Mouse (Mus musculus): ENCODE results near the gene Trim11. TPM values are rescaled to one million over a fixed set of nuclear protein-coding genes. Genes with fewer than 3 reads are reported as not detected.

Gene Trim11
- 17.2 and 18.2 TPM in 2 replicates for polyA plus RNA-seq (2014; fragmentation: Nextera tagmentation; extraction: Ambion mirVana)

GRCm38 (mm10) chr11:58978027-58978705 is at the start of gene Trim11:
Gene Trim11 (plus strand): TSS chr11:58978093.
- no peaks in the 10 kb centered on the region for H3K9me3 ChIP-seq (ENCODE audit: low read depth, low read length)
- H3K4me3 ChIP-seq (ENCODE audit: low read depth, low read length): peak within 1 kb of the TSS; percentile 94
- under 1% methylated on average over 64 of the region's 64 CpGs for WGBS
- H3K27ac ChIP-seq (ENCODE audit: low read depth): peak within 1 kb of the TSS; percentile 72
- no peak for TF ChIP-seq CTCF (IDR thresholded peaks at IDR 0.05; ENCODE audit: low read depth)
- peak; percentile 65 for ATAC-seq (ENCODE audit: insufficient read depth)
- peak; percentile 86 for DNase-seq
- H3K4me1 ChIP-seq (ENCODE audit: insufficient read depth): 0 out of 2 replicates have a peak, but pooled peaks cover 5% of the 10 kb centered on the region
- H3K27me3 ChIP-seq (ENCODE audit: insufficient read depth, low read length): no peaks in the 10 kb centered on the region
- peak within 1 kb of the TSS; percentile 98 for H3K4me2 ChIP-seq
- H3K36me3 ChIP-seq (ENCODE audit: insufficient read depth): peaks cover 21% of the 10 kb centered on the region
- H3K9ac ChIP-seq: peak within 1 kb of the TSS; percentile 87

- no peak overlapping the region for H3K4me3 ChIP-seq (ENCODE audit: low read depth, low read length)
- no peaks in the 10 kb centered on the region for H3K4me1 ChIP-seq (ENCODE audit: insufficient read depth)
- no peak overlapping the region for H3K4me2 ChIP-seq
- no peaks in the 10 kb centered on the region for H3K9me3 ChIP-seq (ENCODE audit: low read depth, low read length)
- 64% methylated on average over 4 of the region's 4 CpGs for WGBS
- no peak overlapping the region for H3K27ac ChIP-seq (ENCODE audit: low read depth)
- TF ChIP-seq CTCF (IDR thresholded peaks at IDR 0.05; ENCODE audit: low read depth): no peak
- DNase-seq: no peak
- no peak overlapping the region for H3K9ac ChIP-seq
- H3K27me3 ChIP-seq (ENCODE audit: insufficient read depth, low read length): no peaks in the 10 kb centered on the region
- ATAC-seq (ENCODE audit: insufficient read depth): no peak
- H3K36me3 ChIP-seq (ENCODE audit: insufficient read depth): peaks cover 30% of the 10 kb centered on the region
Observed at GRCm38 (mm10) chr11:58929055-58929454, 48.8 kb upstream of the Trim11 start.

- no peak overlapping the region for H3K4me2 ChIP-seq
- H3K27me3 ChIP-seq (ENCODE audit: insufficient read depth, low read length): no peaks in the 10 kb centered on the region
- no peak overlapping the region for H3K4me3 ChIP-seq (ENCODE audit: low read depth, low read length)
- H3K36me3 ChIP-seq (ENCODE audit: insufficient read depth): peaks cover 35% of the 10 kb centered on the region
- 42% methylated on average over 3 of the region's 3 CpGs for WGBS
- peak overlapping the region; percentile 46; the same call in 1 of the 2 replicates for H3K27ac ChIP-seq (ENCODE audit: low read depth)
- ATAC-seq (ENCODE audit: insufficient read depth): no peak
- H3K4me1 ChIP-seq (ENCODE audit: insufficient read depth): no peaks in the 10 kb centered on the region
- TF ChIP-seq CTCF (IDR thresholded peaks at IDR 0.05; ENCODE audit: low read depth): no peak
- no peak for DNase-seq
- H3K9me3 ChIP-seq (ENCODE audit: low read depth, low read length): no peaks in the 10 kb centered on the region
- no peak overlapping the region for H3K9ac ChIP-seq
Observed at GRCm38 (mm10) chr11:58929641-58930040, 48.3 kb upstream of the Trim11 start.

- no peak overlapping the region for H3K4me3 ChIP-seq (ENCODE audit: low read depth, low read length)
- DNase-seq (no peak), ATAC-seq (ENCODE audit: insufficient read depth) (no peak)
- no peaks in the 10 kb centered on the region for H3K9me3 ChIP-seq (ENCODE audit: low read depth, low read length)
- H3K4me1 ChIP-seq (ENCODE audit: insufficient read depth): no peaks in the 10 kb centered on the region
- H3K27ac ChIP-seq (ENCODE audit: low read depth): no peak overlapping the region
- WGBS: 77% methylated on average over 3 of the region's 3 CpGs
- H3K27me3 ChIP-seq (ENCODE audit: insufficient read depth, low read length): no peaks in the 10 kb centered on the region
- TF ChIP-seq CTCF (IDR thresholded peaks at IDR 0.05; ENCODE audit: low read depth): no peak
- H3K36me3 ChIP-seq (ENCODE audit: insufficient read depth): peaks cover 40% of the 10 kb centered on the region
- no peak overlapping the region for H3K4me2 ChIP-seq
- no peak overlapping the region for H3K9ac ChIP-seq
Observed at GRCm38 (mm10) chr11:58930254-58930653, 47.6 kb upstream of the Trim11 start.

GRCm38 (mm10) chr11:58931576-58931975 is 46.3 kb upstream of the Trim11 start:
- H3K4me1 ChIP-seq (ENCODE audit: insufficient read depth): no peaks in the 10 kb centered on the region
- H3K9ac ChIP-seq: no peak overlapping the region
- ATAC-seq (ENCODE audit: insufficient read depth) (no peak), DNase-seq (no peak)
- H3K4me3 ChIP-seq (ENCODE audit: low read depth, low read length): no peak overlapping the region
- 63% methylated on average over 4 of the region's 4 CpGs for WGBS
- H3K27me3 ChIP-seq (ENCODE audit: insufficient read depth, low read length): no peaks in the 10 kb centered on the region
- H3K27ac ChIP-seq (ENCODE audit: low read depth): no peak overlapping the region
- peaks cover 51% of the 10 kb centered on the region for H3K36me3 ChIP-seq (ENCODE audit: insufficient read depth)
- TF ChIP-seq CTCF (IDR thresholded peaks at IDR 0.05; ENCODE audit: low read depth): peak; percentile 28; the same call in 1 of the 2 replicates
- H3K4me2 ChIP-seq: no peak overlapping the region
- no peaks in the 10 kb centered on the region for H3K9me3 ChIP-seq (ENCODE audit: low read depth, low read length)

DNA sequence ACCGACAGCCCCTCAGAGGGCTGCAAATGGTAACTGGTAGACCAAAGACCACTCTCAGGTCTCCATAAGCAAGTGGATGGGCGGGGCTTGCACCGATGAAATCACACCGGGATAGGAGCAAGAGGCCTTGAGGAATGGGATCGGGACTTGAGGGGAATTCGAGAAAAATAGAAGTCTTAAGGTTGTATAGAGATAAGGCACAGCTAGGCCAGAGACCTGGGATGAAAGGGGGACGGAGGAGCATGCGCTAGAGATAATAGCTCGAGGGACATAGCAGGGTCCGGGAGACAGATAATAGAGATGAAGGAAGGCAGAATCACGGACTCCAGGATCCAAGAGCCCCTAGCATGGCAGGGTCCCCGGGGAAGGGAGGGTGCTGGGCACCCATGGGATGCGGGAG is 40.0 kb upstream of the Trim11 start:
- H3K4me3 ChIP-seq (ENCODE audit: low read depth, low read length): peak overlapping the region; percentile 94
- H3K27me3 ChIP-seq (ENCODE audit: insufficient read depth, low read length): no peaks in the 10 kb centered on the region
- ATAC-seq (ENCODE audit: insufficient read depth) (no peak), DNase-seq (peak; percentile 53)
- no peak for TF ChIP-seq CTCF (IDR thresholded peaks at IDR 0.05; ENCODE audit: low read depth)
- H3K27ac ChIP-seq (ENCODE audit: low read depth): peak overlapping the region; percentile 95; the same call in 1 of the 2 replicates
- H3K9me3 ChIP-seq (ENCODE audit: low read depth, low read length): no peaks in the 10 kb centered on the region
- peak overlapping the region; percentile 91 for H3K9ac ChIP-seq
- peaks cover 36% of the 10 kb centered on the region for H3K36me3 ChIP-seq (ENCODE audit: insufficient read depth)
- H3K4me1 ChIP-seq (ENCODE audit: insufficient read depth): peaks cover 4% of the 10 kb centered on the region; the same call in 1 of the 2 replicates
- peak overlapping the region; percentile 92 for H3K4me2 ChIP-seq
- 2% methylated on average over 13 of the region's 13 CpGs for WGBS

DNA sequence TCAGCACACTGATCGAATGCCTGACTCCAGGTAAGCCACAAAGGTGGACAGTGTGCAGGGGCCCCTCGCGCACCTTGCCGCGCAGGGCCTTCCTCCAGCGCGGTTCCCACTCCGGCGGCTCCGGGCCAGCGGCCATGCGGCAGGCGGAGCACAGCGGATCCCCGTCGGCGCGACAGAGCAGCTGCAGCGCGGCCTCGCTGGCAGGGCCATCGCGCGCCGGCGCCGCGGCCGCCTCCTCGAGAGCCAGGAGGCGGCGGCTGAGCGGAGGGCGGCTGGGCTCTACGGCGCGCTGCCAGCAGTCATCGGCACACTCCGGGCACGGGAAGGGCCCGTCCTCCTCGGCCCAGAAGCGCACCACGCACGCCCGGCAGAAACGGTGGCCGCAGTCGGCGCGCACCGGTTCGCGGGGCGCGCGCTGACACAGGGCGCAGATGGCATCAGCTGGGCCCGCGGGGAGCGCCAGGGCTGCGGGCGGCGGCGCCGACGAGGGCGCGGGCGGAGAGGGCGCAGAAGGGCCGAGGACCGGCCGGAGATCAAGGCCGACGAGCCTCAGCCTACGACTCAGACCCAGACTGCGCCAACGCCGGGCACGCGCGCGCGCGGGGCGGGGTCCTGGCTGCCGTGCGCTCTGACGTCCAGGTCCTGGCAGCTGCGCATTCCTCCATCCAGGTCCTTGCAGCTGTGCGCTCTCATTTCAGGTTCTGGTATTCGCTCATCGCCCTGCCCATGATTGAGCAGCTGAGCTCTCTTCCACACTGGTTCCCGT is 39.4 kb upstream of the Trim11 start, which contains the start of gene Rnf187:
Gene Rnf187 (minus strand): TSS at position 595 of the 766 bp plus-strand sequence.
- H3K27me3 ChIP-seq (ENCODE audit: insufficient read depth, low read length): no peaks in the 10 kb centered on the region
- no peak for TF ChIP-seq CTCF (IDR thresholded peaks at IDR 0.05; ENCODE audit: low read depth)
- no peaks in the 10 kb centered on the region for H3K9me3 ChIP-seq (ENCODE audit: low read depth, low read length)
- H3K4me3 ChIP-seq (ENCODE audit: low read depth, low read length): peak within 1 kb of the TSS; percentile 94
- peak within 1 kb of the TSS; percentile 92 for H3K4me2 ChIP-seq
- peak within 1 kb of the TSS; percentile 91 for H3K9ac ChIP-seq
- peak within 1 kb of the TSS; percentile 95 for H3K27ac ChIP-seq (ENCODE audit: low read depth)
- under 1% methylated on average over 94 of the region's 95 CpGs for WGBS
- ATAC-seq (ENCODE audit: insufficient read depth) (peak; percentile 99), DNase-seq (peak; percentile 97)
- H3K4me1 ChIP-seq (ENCODE audit: insufficient read depth): peaks cover 4% of the 10 kb centered on the region; the same call in 1 of the 2 replicates
- H3K36me3 ChIP-seq (ENCODE audit: insufficient read depth): peaks cover 30% of the 10 kb centered on the region
